Mouse (Mus musculus): ENCODE measurements around the gene U2surp. TPM values are rescaled to one million over a fixed set of nuclear protein-coding genes. Genes with fewer than 3 reads are reported as not detected.
A peak's percentile ranks its signal among the peaks of the same experiment; 100 is the strongest.

U2surp gene
- total and polyA plus RNA-seq, 2 experiments from 2014 or later, result 30.2 to 122 TPM

- no peaks in the 10 kb centered on the region for H3K4me1 ChIP-seq (ENCODE audit: insufficient read depth, low read length)
- no peaks in the 10 kb centered on the region for H3K36me3 ChIP-seq (ENCODE audit: insufficient read depth, low read length)
- H3K27me3 ChIP-seq (ENCODE audit: insufficient read depth, low read length), result no peaks in the 10 kb centered on the region
- no peak overlapping the region for H3K9ac ChIP-seq (replicated peaks; ENCODE audit: low read length)
- no peak overlapping the region for H3K4me3 ChIP-seq (ENCODE audit: low read length)
- no peak for ATAC-seq
- DNase-seq (ENCODE audit: low spot score), result no peak
- 34% methylated on average over 3 of the region's 3 CpGs for WGBS
- H3K9me3 ChIP-seq (ENCODE audit: low read length), result no peaks in the 10 kb centered on the region
- H3K27ac ChIP-seq, result no peak overlapping the region
- no peak overlapping the region for H3K4me2 ChIP-seq (ENCODE audit: low read depth, low read length)
- no peak for TF ChIP-seq CTCF (IDR thresholded peaks at IDR 0.05; ENCODE audit: low read depth)
Measured at GRCm38 (mm10) chr9:95531144-95531543, 19.3 kb upstream of the U2surp start.

GRCm38 (mm10) chr9:95527676-95528075, 15.9 kb upstream of the U2surp start:
- Histone ChIP-seq H3K9ac (replicated peaks; ENCODE audit: low read length) (no peak overlapping the region), H3K36me3 (ENCODE audit: insufficient read depth, low read length) (no peaks in the 10 kb centered on the region), H3K27ac (no peak overlapping the region), H3K4me2 (ENCODE audit: low read depth, low read length) (no peak overlapping the region), H3K9me3 (ENCODE audit: low read length) (no peaks in the 10 kb centered on the region), H3K4me3 (ENCODE audit: low read length) (no peak overlapping the region), H3K27me3 (ENCODE audit: insufficient read depth, low read length) (no peaks in the 10 kb centered on the region), H3K4me1 (ENCODE audit: insufficient read depth, low read length) (no peaks in the 10 kb centered on the region)
- DNase-seq (ENCODE audit: low spot score), result no peak
- no peak for TF ChIP-seq CTCF (IDR thresholded peaks at IDR 0.05; ENCODE audit: low read depth)
- WGBS, result 56% methylated on average over 2 of the region's 2 CpGs
- no peak for ATAC-seq

GRCm38 (mm10) chr9:95525961-95526360, 14.2 kb upstream of the U2surp start:
- Histone ChIP-seq H3K36me3 (ENCODE audit: insufficient read depth, low read length) (no peaks in the 10 kb centered on the region), H3K4me2 (ENCODE audit: low read depth, low read length) (no peak overlapping the region), H3K9ac (replicated peaks; ENCODE audit: low read length) (no peak overlapping the region), H3K27me3 (ENCODE audit: insufficient read depth, low read length) (no peaks in the 10 kb centered on the region), H3K4me3 (ENCODE audit: low read length) (no peak overlapping the region), H3K9me3 (ENCODE audit: low read length) (no peaks in the 10 kb centered on the region), H3K4me1 (ENCODE audit: insufficient read depth, low read length) (no peaks in the 10 kb centered on the region), H3K27ac (no peak overlapping the region)
- DNase-seq (ENCODE audit: low spot score) (peak; percentile 70), ATAC-seq (peak; percentile 88)
- WGBS, result 11% methylated on average over 2 of the region's 2 CpGs
- peak; percentile 62 for TF ChIP-seq CTCF (IDR thresholded peaks at IDR 0.05; ENCODE audit: low read depth)

GRCm38 (mm10) chr9:95525376-95525775, 13.6 kb upstream of the U2surp start:
- TF ChIP-seq CTCF (IDR thresholded peaks at IDR 0.05; ENCODE audit: low read depth), result no peak
- Histone ChIP-seq H3K36me3 (ENCODE audit: insufficient read depth, low read length) (no peaks in the 10 kb centered on the region), H3K4me2 (ENCODE audit: low read depth, low read length) (no peak overlapping the region), H3K4me3 (ENCODE audit: low read length) (no peak overlapping the region), H3K9me3 (ENCODE audit: low read length) (no peaks in the 10 kb centered on the region), H3K9ac (replicated peaks; ENCODE audit: low read length) (no peak overlapping the region), H3K27me3 (ENCODE audit: insufficient read depth, low read length) (no peaks in the 10 kb centered on the region), H3K27ac (no peak overlapping the region), H3K4me1 (ENCODE audit: insufficient read depth, low read length) (no peaks in the 10 kb centered on the region)
- 75% methylated on average over 6 of the region's 6 CpGs for WGBS
- ATAC-seq, result no peak
- no peak for DNase-seq (ENCODE audit: low spot score)

GRCm38 (mm10) chr9:95522561-95522960, 10.8 kb upstream of the U2surp start:
- H3K4me2 ChIP-seq (ENCODE audit: low read depth, low read length), result no peak overlapping the region
- 89% methylated on average over 2 of the region's 2 CpGs for WGBS
- no peak for TF ChIP-seq CTCF (IDR thresholded peaks at IDR 0.05; ENCODE audit: low read depth)
- no peaks in the 10 kb centered on the region for H3K36me3 ChIP-seq (ENCODE audit: insufficient read depth, low read length)
- no peak for ATAC-seq
- H3K27me3 ChIP-seq (ENCODE audit: insufficient read depth, low read length), result no peaks in the 10 kb centered on the region
- DNase-seq (ENCODE audit: low spot score), result no peak
- H3K4me1 ChIP-seq (ENCODE audit: insufficient read depth, low read length), result no peaks in the 10 kb centered on the region
- no peak overlapping the region for H3K9ac ChIP-seq (replicated peaks; ENCODE audit: low read length)
- no peak overlapping the region for H3K4me3 ChIP-seq (ENCODE audit: low read length)
- no peaks in the 10 kb centered on the region for H3K9me3 ChIP-seq (ENCODE audit: low read length)
- no peak overlapping the region for H3K27ac ChIP-seq

- Histone ChIP-seq H3K9ac (replicated peaks; ENCODE audit: low read length) (no peak overlapping the region), H3K4me2 (ENCODE audit: low read depth, low read length) (no peak overlapping the region), H3K4me3 (ENCODE audit: low read length) (no peak overlapping the region), H3K36me3 (ENCODE audit: insufficient read depth, low read length) (no peaks in the 10 kb centered on the region), H3K27ac (no peak overlapping the region), H3K4me1 (ENCODE audit: insufficient read depth, low read length) (no peaks in the 10 kb centered on the region), H3K9me3 (ENCODE audit: low read length) (no peaks in the 10 kb centered on the region), H3K27me3 (ENCODE audit: insufficient read depth, low read length) (no peaks in the 10 kb centered on the region)
- 52% methylated on average over 10 of the region's 10 CpGs for WGBS
- DNase-seq (ENCODE audit: low spot score), result no peak
- no peak for ATAC-seq
- TF ChIP-seq CTCF (IDR thresholded peaks at IDR 0.05; ENCODE audit: low read depth), result no peak
Measured at GRCm38 (mm10) chr9:95521566-95521965, 9.8 kb upstream of the U2surp start.

GRCm38 (mm10) chr9:95521031-95521430, 9.2 kb upstream of the U2surp start:
- Histone ChIP-seq H3K4me3 (ENCODE audit: low read length) (no peak overlapping the region), H3K27ac (no peak overlapping the region), H3K9ac (replicated peaks; ENCODE audit: low read length) (no peak overlapping the region), H3K27me3 (ENCODE audit: insufficient read depth, low read length) (no peaks in the 10 kb centered on the region), H3K4me2 (ENCODE audit: low read depth, low read length) (no peak overlapping the region), H3K9me3 (ENCODE audit: low read length) (no peaks in the 10 kb centered on the region), H3K36me3 (ENCODE audit: insufficient read depth, low read length) (no peaks in the 10 kb centered on the region), H3K4me1 (ENCODE audit: insufficient read depth, low read length) (no peaks in the 10 kb centered on the region)
- no peak for ATAC-seq
- WGBS, result 86% methylated on average over 8 of the region's 8 CpGs
- TF ChIP-seq CTCF (IDR thresholded peaks at IDR 0.05; ENCODE audit: low read depth), result no peak
- DNase-seq (ENCODE audit: low spot score), result no peak

Measured in hindbrain, postnatal 0 days (tissue).